Mouse (Mus musculus): ENCODE measurements around the gene Efnb1. TPM values are rescaled to one million over a fixed set of nuclear protein-coding genes. Genes with fewer than 3 reads are reported as not detected.

Efnb1 gene
- polyA plus RNA-seq, 1 experiment from 2014 or later = 10.1 TPM

Other genes with a start within 250 kb of the Efnb1 start
- gene Ophn1, start 245.1 kb upstream of the Efnb1 start, polyA plus RNA-seq (2014; fragmentation: Nextera tagmentation; extraction: Ambion mirVana) = 47.8 and 55.0 TPM in 2 replicates
- 22.2 and 24.7 TPM in 2 replicates for gene Yipf6, start 199.8 kb upstream of the Efnb1 start, polyA plus RNA-seq (2014; fragmentation: Nextera tagmentation; extraction: Ambion mirVana)
- 1.4 and 5.1 TPM in 2 replicates for gene Stard8, start 132.9 kb upstream of the Efnb1 start, polyA plus RNA-seq (2014; fragmentation: Nextera tagmentation; extraction: Ambion mirVana)

Data from neural tube, embryonic 14.5 days (tissue).